Mouse (Mus musculus) hindbrain, postnatal 0 days (tissue): ENCODE results near the gene Syngr2. TPM values are rescaled to one million over a fixed set of nuclear protein-coding genes. Genes with fewer than 3 reads are reported as not detected.
A peak's percentile ranks its signal among the peaks of the same experiment; 100 is the strongest.

Source experiments
- ATAC-seq: fragments of 200-750 bp; cut with Nextera tagmentation; 2 replicates; pipeline ENCODE4 v1.8.0; 2017; ENCODE audit warnings: mild to moderate bottlenecking, moderate TSS enrichment, moderate library complexity
- DNase-seq: peaks from one replicate; pipeline ENCODE4 v3.0.0-alpha.2; 2015; ENCODE audit warnings: low spot score
- H3K27ac ChIP-seq: fragments of 300-500 bp; sonication (generic); 2 replicates; pipeline ENCODE4 v1.5.1; 2014; ENCODE audit warnings: mild to moderate bottlenecking
- H3K27me3 ChIP-seq: fragments of 300-500 bp; sonication (generic); 2 replicates; pipeline ENCODE4 v1.6.1; 2014; ENCODE audit warnings: low read length, mixed read lengths; ENCODE audit not compliant: insufficient read depth
- H3K36me3 ChIP-seq: fragments of 300-500 bp; sonication (generic); 2 replicates; pipeline ENCODE4 v1.6.1; 2014; ENCODE audit warnings: low read length, mixed read lengths; ENCODE audit not compliant: insufficient read depth
- H3K4me1 ChIP-seq: fragments of 300-500 bp; sonication (generic); 2 replicates; pipeline ENCODE4 v1.6.1; 2014; ENCODE audit warnings: antibody characterized with exemption, low read length, mixed read lengths; ENCODE audit not compliant: insufficient read depth
- H3K4me2 ChIP-seq: fragments of 300-500 bp; sonication (generic); 2 replicates; pipeline ENCODE4 v1.6.1; 2014; ENCODE audit warnings: low read depth, mild to moderate bottlenecking, low read length, moderate library complexity, mixed read lengths
- H3K4me3 ChIP-seq: fragments of 300-500 bp; sonication (generic); 2 replicates; pipeline ENCODE4 v1.5.1; 2014; ENCODE audit warnings: low read length
- H3K9ac ChIP-seq: fragments of 300-500 bp; sonication (generic); replicated peaks from 2 replicates; pipeline ENCODE4 v1.6.1; 2014; ENCODE audit warnings: mild to moderate bottlenecking, low read length, moderate library complexity, mixed read lengths
- H3K9me3 ChIP-seq: fragments of 300-500 bp; sonication (generic); 2 replicates; pipeline ENCODE4 v1.6.1; 2016; ENCODE audit warnings: low read length, mixed read lengths
- CTCF ChIP-seq: IDR thresholded peaks from 2 replicates; pipeline ENCODE4 v1.5.1; 2016; ENCODE audit warnings: antibody characterized with exemption, control low read depth, low read depth
- WGBS: fragments of 180-500 bp; shearing (Covaris S2); extraction: QIAGEN DNeasy Blood & Tissue Kit; methylation state at CpG from one replicate; pipeline ENCODE4 v1.1.7; 2014; 5-methylcytosine and 5-hydroxymethylcytosine counted together
- polyA plus RNA-seq: library from polyadenylated mRNA; unstranded; fragments of >200 nt; fragmentation: Nextera tagmentation; extraction: Ambion mirVana; gene quantifications from 2 replicates; pipeline ENCODE4 v1.2.1, GENCODE M21; 2015
- total RNA-seq: library from RNA; depleted of rRNA; stranded (reverse); fragments of >200 nt; gene quantifications from 2 replicates; pipeline ENCODE4 v1.2.3, GENCODE M21; 2014

Gene Syngr2
- total and polyA plus RNA-seq, 2 experiments from 2014 or later, result 18.8 to 31.7 TPM

DNA sequence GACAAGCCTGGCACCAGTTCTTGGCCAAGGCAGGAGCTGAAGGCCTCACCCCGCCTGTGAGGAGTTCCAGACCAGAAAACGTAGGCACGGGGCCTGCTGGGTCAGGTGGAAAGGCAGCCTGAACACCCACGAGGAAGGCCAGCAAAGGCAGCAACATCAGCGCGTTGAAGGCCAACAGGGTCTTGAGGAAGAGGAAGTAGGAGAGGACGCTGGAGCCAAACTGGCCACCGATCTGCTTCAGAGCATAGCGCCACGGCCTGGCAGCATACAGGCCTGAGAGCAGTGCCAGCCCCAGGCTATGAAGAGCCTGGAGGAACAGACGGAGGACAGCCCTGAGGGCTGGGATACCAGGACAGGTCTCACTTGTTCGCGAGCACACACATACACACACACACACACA, 33.9 kb upstream of the Syngr2 start:
- Histone ChIP-seq H3K9me3 (no peaks in the 10 kb centered on the region), H3K4me1 (peaks cover 14% of the 10 kb centered on the region), H3K4me2 (no peak overlapping the region), H3K27ac (no peak overlapping the region), H3K36me3 (no peaks in the 10 kb centered on the region), H3K9ac (no peak overlapping the region), H3K27me3 (no peaks in the 10 kb centered on the region), H3K4me3 (no peak overlapping the region)
- DNase-seq (no peak), ATAC-seq (no peak)
- WGBS, result 91% methylated on average over 13 of the region's 13 CpGs
- no peak for TF ChIP-seq CTCF

DNA sequence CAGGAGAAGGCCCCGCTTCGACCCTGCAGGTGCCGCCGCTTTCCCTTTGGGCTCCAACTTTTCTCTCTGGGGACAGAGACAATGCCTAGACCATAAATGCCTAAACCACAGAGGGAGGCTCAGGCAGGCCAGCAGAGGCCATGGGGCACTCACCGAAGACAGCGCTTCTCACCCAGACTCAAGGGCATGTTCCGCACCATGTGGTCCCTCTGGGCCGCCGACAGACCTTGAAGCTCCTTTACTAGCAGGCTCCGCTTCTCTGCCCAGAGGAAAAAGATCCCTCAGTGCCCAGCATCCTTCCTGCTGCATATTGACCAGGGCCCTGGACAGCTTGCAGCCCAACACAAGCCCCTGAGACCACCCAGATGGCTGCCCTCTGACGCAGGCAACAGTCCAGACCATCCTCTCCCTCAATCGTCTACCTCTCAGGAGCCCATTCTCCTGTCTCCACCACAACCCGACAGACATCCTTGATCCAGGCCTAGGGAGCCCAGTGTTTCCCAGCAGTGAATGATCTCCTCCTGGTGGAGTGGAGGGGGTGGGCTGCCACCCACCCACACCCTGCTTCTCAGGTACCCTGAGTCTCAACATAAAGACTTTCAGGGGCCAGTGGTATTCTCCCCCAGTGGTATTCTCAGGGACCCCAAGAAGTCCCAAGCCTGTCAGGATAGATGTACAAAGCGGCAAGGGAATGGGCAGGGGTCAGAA, 33.2 kb upstream of the Syngr2 start:
- H3K9ac ChIP-seq, result no peak overlapping the region
- WGBS, result 86% methylated on average over 14 of the region's 14 CpGs

GRCm38 (mm10) chr11:117777111-117777510, 32.4 kb upstream of the Syngr2 start:
- Histone ChIP-seq H3K4me3 (no peak overlapping the region), H3K4me2 (no peak overlapping the region), H3K27ac (no peak overlapping the region), H3K9me3 (no peaks in the 10 kb centered on the region), H3K36me3 (no peaks in the 10 kb centered on the region), H3K9ac (no peak overlapping the region), H3K27me3 (0 out of 2 replicates have a peak, but pooled peaks cover 3% of the 10 kb centered on the region), H3K4me1 (peaks cover 14% of the 10 kb centered on the region)
- DNase-seq (no peak), ATAC-seq (no peak)
- TF ChIP-seq CTCF, result no peak
- 77% methylated on average over 5 of the region's 5 CpGs for WGBS

More for the DNA sequence above, 33.2 kb upstream of the Syngr2 start:
- TF ChIP-seq CTCF, result no peak
- Histone ChIP-seq H3K4me2 (no peak overlapping the region), H3K27me3 (no peaks in the 10 kb centered on the region), H3K36me3 (no peaks in the 10 kb centered on the region), H3K4me1 (peaks cover 14% of the 10 kb centered on the region), H3K9me3 (no peaks in the 10 kb centered on the region), H3K27ac (no peak overlapping the region), H3K4me3 (no peak overlapping the region)
- ATAC-seq (no peak), DNase-seq (no peak)

GRCm38 (mm10) chr11:117778031-117778430, 31.4 kb upstream of the Syngr2 start:
- Histone ChIP-seq H3K27me3 (peaks cover 4% of the 10 kb centered on the region; the same call in 1 of the 2 replicates), H3K4me3 (no peak overlapping the region), H3K9ac (no peak overlapping the region), H3K36me3 (no peaks in the 10 kb centered on the region), H3K9me3 (no peaks in the 10 kb centered on the region), H3K4me2 (no peak overlapping the region), H3K27ac (no peak overlapping the region), H3K4me1 (peaks cover 15% of the 10 kb centered on the region)
- no peak for ATAC-seq
- 98% methylated on average over 11 of the region's 11 CpGs for WGBS
- no peak for DNase-seq
- TF ChIP-seq CTCF, result no peak

DNA sequence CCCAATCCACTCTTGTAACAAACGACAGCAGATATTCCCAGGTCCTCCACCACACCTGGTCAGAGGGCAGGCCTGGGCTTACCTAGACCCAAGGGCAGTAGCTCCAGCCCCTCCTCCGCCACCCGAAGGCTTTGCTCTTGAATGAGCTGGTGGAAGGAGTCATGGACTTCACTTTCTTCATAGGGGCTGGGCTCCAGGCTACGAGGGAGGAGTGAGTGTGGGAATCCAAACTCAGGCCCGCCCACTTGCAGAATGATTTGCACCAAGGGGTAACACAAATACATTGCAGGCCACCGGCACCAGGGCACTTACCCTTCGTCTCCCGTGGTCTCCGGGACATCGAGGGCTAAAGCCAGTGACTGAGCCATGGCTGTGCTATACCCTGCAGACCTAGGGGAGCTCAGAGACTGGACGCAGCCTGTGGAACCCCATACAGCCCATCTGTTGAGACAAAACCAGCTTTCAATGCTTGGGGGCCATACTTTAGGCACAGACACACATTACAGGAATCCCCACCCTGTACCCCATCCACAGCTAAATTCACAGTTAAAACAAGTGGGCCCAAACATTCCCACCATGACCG, 30.5 kb upstream of the Syngr2 start:
- H3K27me3 ChIP-seq, result peaks cover 4% of the 10 kb centered on the region; the same call in 1 of the 2 replicates
- H3K27ac ChIP-seq, result peak overlapping the region; percentile 74
- peak overlapping the region; percentile 53; the same call in 1 of the 2 replicates for H3K4me2 ChIP-seq
- peaks cover 18% of the 10 kb centered on the region for H3K4me1 ChIP-seq
- no peaks in the 10 kb centered on the region for H3K9me3 ChIP-seq
- H3K4me3 ChIP-seq, result no peak overlapping the region
- 66% methylated on average over 12 of the region's 12 CpGs for WGBS
- H3K36me3 ChIP-seq, result no peaks in the 10 kb centered on the region
- no peak for TF ChIP-seq CTCF
- DNase-seq (no peak), ATAC-seq (no peak)
- no peak overlapping the region for H3K9ac ChIP-seq

DNA sequence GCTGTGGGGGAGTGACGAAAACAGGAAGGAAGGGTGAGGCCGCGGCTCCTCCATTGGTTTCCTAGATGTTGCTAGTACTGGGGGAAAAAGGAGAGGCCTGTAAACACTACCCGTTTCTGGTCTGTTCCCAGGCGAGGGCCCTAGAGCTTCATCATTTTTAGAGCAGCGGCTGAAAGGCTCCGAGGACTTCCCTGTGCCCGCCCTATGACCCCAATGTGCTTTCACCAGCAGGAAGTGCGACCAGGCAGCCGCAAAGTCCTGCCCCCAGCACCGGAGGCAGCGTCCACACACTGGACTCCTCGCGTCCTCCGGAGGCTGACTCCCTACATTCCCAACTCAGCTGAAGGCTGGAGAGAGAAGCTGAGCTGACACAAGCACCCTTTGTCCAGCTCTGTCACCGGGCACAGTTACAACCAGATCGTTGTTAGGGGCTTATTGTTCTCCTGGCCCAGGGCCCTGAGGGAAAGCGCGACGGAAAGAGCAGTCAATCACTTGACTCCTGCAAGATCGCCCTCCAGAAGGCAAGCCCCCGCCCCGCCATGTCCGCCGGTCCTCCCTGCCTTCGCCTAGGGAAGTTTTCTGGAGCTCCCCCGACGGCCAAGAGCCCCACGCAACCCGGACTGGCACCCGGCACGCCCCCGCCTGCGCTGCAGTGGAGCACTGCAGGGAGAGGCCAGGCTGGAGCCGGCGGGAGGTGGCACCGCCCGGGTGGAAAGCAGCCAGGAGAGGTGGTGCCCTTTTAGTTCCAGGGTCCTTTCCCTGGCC, 29.9 kb upstream of the Syngr2 start:
- Histone ChIP-seq H3K4me1 (peaks cover 18% of the 10 kb centered on the region), H3K4me3 (peak overlapping the region; percentile 27), H3K27ac (peak overlapping the region; percentile 74), H3K36me3 (no peaks in the 10 kb centered on the region), H3K9me3 (no peaks in the 10 kb centered on the region), H3K4me2 (peak overlapping the region; percentile 53), H3K9ac (peak overlapping the region; percentile 45), H3K27me3 (peaks cover 4% of the 10 kb centered on the region; the same call in 1 of the 2 replicates)
- TF ChIP-seq CTCF, result no peak
- DNase-seq, result peak; percentile 70
- ATAC-seq, result peak; percentile 69
- 8% methylated on average over 38 of the region's 38 CpGs for WGBS
